In the genomic region with DNA sequence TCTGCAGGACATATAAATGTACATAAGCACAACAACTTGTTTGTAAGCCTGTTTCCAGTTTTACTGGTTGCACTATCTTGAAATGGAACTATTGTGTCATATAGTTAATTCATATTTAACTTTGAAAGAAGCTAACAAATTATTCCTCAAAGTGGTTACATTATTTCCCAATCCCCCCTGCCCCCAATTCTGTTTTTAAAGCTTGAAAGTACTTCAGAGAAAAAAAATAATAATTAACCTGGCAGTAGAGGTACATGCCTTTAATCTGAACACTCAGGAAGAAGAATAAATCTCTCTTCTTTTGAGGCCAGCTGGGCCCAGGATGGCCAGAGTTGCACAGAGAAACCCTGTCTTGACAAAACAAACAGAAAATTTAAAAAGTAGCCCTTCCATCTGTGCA, we compare ENCODE assay signal across 22 mouse cellular contexts. TPM values are rescaled to one million over a fixed set of nuclear protein-coding genes. Genes with fewer than 3 reads are reported as not detected.
DNase-seq lines count a peak whose midpoint lies in the region; ATAC-seq and TF ChIP-seq lines count a peak whose summit lies in the region.
"Had no signal": no experiment of that assay in that cellular context is flagged by ENCODE, and none has a peak within 500 bp of the region (broad histone marks: within the 10 kb centered on the region; RNA-seq: fewer than 3 reads in every experiment).

No protein-coding gene starts in this region.

- H3K79me2 ChIP-seq in liver, adult 2 months (ENCODE audit: control insufficient read depth, insufficient read depth, low read length): no peaks in the 10 kb centered on the region

- no peak overlapping the region for H3K4me3 ChIP-seq in kidney, adult 2 months (ENCODE audit: insufficient read depth, low read depth, low read length)
- H3K4me3 ChIP-seq in kidney, embryonic 15.5 days (replicated peaks): no peak overlapping the region
- H3K4me3 ChIP-seq in kidney, embryonic 14.5 days (ENCODE audit: low read length): no peak overlapping the region
- no peak overlapping the region for H3K4me3 ChIP-seq in liver, adult 2 months (ENCODE audit: insufficient read depth, low read depth, low read length)
- no peak overlapping the region for H3K4me3 ChIP-seq in liver, embryonic 12.5 days
- H3K4me3 ChIP-seq in liver, postnatal 0 days (ENCODE audit: low read depth, low read length): no peak overlapping the region

- peak; percentile 66 for DNase-seq in kidney, adult 2 months
- DNase-seq in kidney, adult 18-20 months: no peak
- peak; percentile 61 for DNase-seq in liver, adult 2 months (ENCODE audit: extremely low read depth, low read depth, low spot score)
- DNase-seq in liver, postnatal 0 days: no peak
- no peak for DNase-seq in liver
- DNase-seq: adrenal gland, adult 2 months; adrenal gland, adult 8-10 months; adrenal gland, postnatal 10 days; adrenal gland, postnatal 14 days; adrenal gland, postnatal 25 days; adrenal gland, postnatal 36 days; B cell, adult 2 months; cerebellum, adult 11 months; cerebellum, adult 11-12 months had no signal

- no peak for TF ChIP-seq POLR2A in kidney, adult 2 months (IDR thresholded peaks at IDR 0.05; ENCODE audit: low read depth, low read length)
- TF ChIP-seq POLR2A in liver, adult 2 months (IDR thresholded peaks at IDR 0.05; ENCODE audit: extremely low read depth, insufficient read depth, low read length): no peak

- TF ChIP-seq CTCF in kidney, adult 2 months (conservative IDR thresholded peaks at IDR 0.05; ENCODE audit: insufficient read depth, insufficient read length, low read depth, low read length): no peak
- TF ChIP-seq CTCF in liver, adult 2 months (IDR thresholded peaks at IDR 0.05; ENCODE audit: low read depth, low read length): no peak
- no peak for TF ChIP-seq CTCF in liver, postnatal 0 days (IDR thresholded peaks at IDR 0.05; ENCODE audit: low read depth)

- no peak for TF ChIP-seq EP300 in liver, postnatal 0 days (IDR thresholded peaks at IDR 0.05; ENCODE audit: low read depth)

- no peak overlapping the region for H3K4me2 ChIP-seq in kidney, embryonic 15.5 days
- no peak overlapping the region for H3K4me2 ChIP-seq in kidney, embryonic 14.5 days (replicated peaks; ENCODE audit: low read depth, low read length)
- H3K4me2 ChIP-seq in liver, embryonic 12.5 days: no peak overlapping the region
- H3K4me2 ChIP-seq in liver, postnatal 0 days (ENCODE audit: low read depth, low read length): no peak overlapping the region

- no peaks in the 10 kb centered on the region for H3K36me3 ChIP-seq in kidney, adult 2 months (ENCODE audit: control insufficient read depth, insufficient read depth, low read length)
- no peaks in the 10 kb centered on the region for H3K36me3 ChIP-seq in kidney, embryonic 15.5 days
- no peaks in the 10 kb centered on the region for H3K36me3 ChIP-seq in kidney, embryonic 14.5 days (ENCODE audit: control insufficient read depth, insufficient read depth, low read length)
- no peaks in the 10 kb centered on the region for H3K36me3 ChIP-seq in liver, adult 2 months (ENCODE audit: control insufficient read depth, insufficient read depth, low read length)
- no peaks in the 10 kb centered on the region for H3K36me3 ChIP-seq in liver, embryonic 12.5 days
- no peaks in the 10 kb centered on the region for H3K36me3 ChIP-seq in liver, postnatal 0 days (replicated peaks; ENCODE audit: insufficient read depth, low read length)
- H3K36me3 ChIP-seq: G1E had no signal

- H3K4me1 ChIP-seq in kidney, adult 2 months (ENCODE audit: control insufficient read depth, insufficient read depth, low read length): peaks cover 9% of the 10 kb centered on the region
- 0 out of 2 replicates have a peak, but pooled peaks cover 5% of the 10 kb centered on the region for H3K4me1 ChIP-seq in kidney, embryonic 15.5 days
- 0 out of 2 replicates have a peak, but pooled peaks cover 3% of the 10 kb centered on the region for H3K4me1 ChIP-seq in kidney, embryonic 14.5 days (ENCODE audit: control insufficient read depth, insufficient read depth, low read length)
- H3K4me1 ChIP-seq in liver, adult 2 months (ENCODE audit: control insufficient read depth, insufficient read depth, low read length): peaks cover 11% of the 10 kb centered on the region
- no peaks in the 10 kb centered on the region for H3K4me1 ChIP-seq in liver, embryonic 12.5 days
- H3K4me1 ChIP-seq in liver, postnatal 0 days (ENCODE audit: insufficient read depth): peaks cover 9% of the 10 kb centered on the region

- no peak overlapping the region for H3K27ac ChIP-seq in kidney, adult 2 months (ENCODE audit: insufficient read depth, low read depth, low read length)
- H3K27ac ChIP-seq in kidney, embryonic 15.5 days: peak overlapping the region; percentile 32; the same call in 1 of the 2 replicates
- no peak overlapping the region for H3K27ac ChIP-seq in kidney, embryonic 14.5 days (ENCODE audit: low read depth, low read length)
- peak overlapping the region; percentile 70 for H3K27ac ChIP-seq in liver, adult 2 months (replicated peaks; ENCODE audit: insufficient read depth, low read depth, low read length)
- no peak overlapping the region for H3K27ac ChIP-seq in liver, embryonic 12.5 days
- H3K27ac ChIP-seq in liver, postnatal 0 days (ENCODE audit: low read depth): peak overlapping the region; percentile 69

- ATAC-seq in kidney, embryonic 15.5 days (replicated peaks; ENCODE audit: low FRiP score): no peak
- no peak for ATAC-seq in kidney, embryonic 14.5 days (ENCODE audit: low FRiP score, low TSS enrichment)
- no peak for ATAC-seq in liver, embryonic 12.5 days
- no peak; the same call in 1 of the 2 replicates for ATAC-seq in liver, postnatal 0 days
- ATAC-seq: activated CD4-positive, CD25-positive, alpha-beta regulatory T cell, adult 4 months; CD4-positive, CD25-positive, alpha-beta regulatory T cell, adult 4 months; Patski had no signal

- no peaks in the 10 kb centered on the region for H3K27me3 ChIP-seq in kidney, adult 2 months (replicated peaks; ENCODE audit: control insufficient read depth, insufficient read depth, low read length)
- H3K27me3 ChIP-seq in kidney, embryonic 15.5 days: no peaks in the 10 kb centered on the region
- no peaks in the 10 kb centered on the region for H3K27me3 ChIP-seq in kidney, embryonic 14.5 days (ENCODE audit: control insufficient read depth, insufficient read depth, low read length)
- no peaks in the 10 kb centered on the region for H3K27me3 ChIP-seq in liver, adult 2 months (ENCODE audit: control insufficient read depth, insufficient read depth, low read length)
- no peaks in the 10 kb centered on the region for H3K27me3 ChIP-seq in liver, embryonic 12.5 days (replicated peaks)
- H3K27me3 ChIP-seq in liver, postnatal 0 days (ENCODE audit: insufficient read depth, low read length): no peaks in the 10 kb centered on the region
- H3K27me3 ChIP-seq: CH12.LX, Patski had no signal

- no peaks in the 10 kb centered on the region for H3K9me3 ChIP-seq in kidney, embryonic 15.5 days (replicated peaks)
- H3K9me3 ChIP-seq in kidney, embryonic 14.5 days (ENCODE audit: control insufficient read depth, low read length): no peaks in the 10 kb centered on the region
- H3K9me3 ChIP-seq in liver, embryonic 12.5 days (replicated peaks): no peaks in the 10 kb centered on the region
- H3K9me3 ChIP-seq in liver, postnatal 0 days (ENCODE audit: low read length): no peaks in the 10 kb centered on the region
- H3K9me3 ChIP-seq: G1E had no signal

- H3K9ac ChIP-seq in kidney, embryonic 15.5 days: no peak overlapping the region
- H3K9ac ChIP-seq in kidney, embryonic 14.5 days (ENCODE audit: low read depth, low read length): no peak overlapping the region
- no peak overlapping the region for H3K9ac ChIP-seq in liver, adult 2 months (ENCODE audit: low read depth, low read length)
- H3K9ac ChIP-seq in liver, embryonic 12.5 days: no peak overlapping the region
- no peak overlapping the region for H3K9ac ChIP-seq in liver, postnatal 0 days (replicated peaks)

RNA-seq across cellular contexts. Expression of gene Ube2e1, which starts 37.4 kb away (rescaled TPM):
- polyA plus RNA-seq in kidney, adult 2 months (2012; rRNA removed): 38.1 and 51.8 TPM in 2 replicates
- polyA plus RNA-seq in kidney, embryonic 15.5 days (2015; fragmentation: Nextera tagmentation; extraction: Ambion mirVana): 140 and 148 TPM in 2 replicates
- 48.9 and 120 TPM in 2 replicates for polyA plus RNA-seq in kidney, embryonic 14.5 days (2014; fragmentation: Nextera tagmentation; extraction: Ambion mirVana)
- 32.2 and 45.3 TPM in 2 replicates for total RNA-seq in liver, adult 2 months (2014; rRNA removed)
- 17.4 and 23.4 TPM in 2 replicates for polyA plus RNA-seq in liver, adult 2 months (2012; rRNA removed)
- 59.6 and 63.1 TPM in 2 replicates for polyA plus RNA-seq in liver, embryonic 12.5 days (2016; fragmentation: Nextera tagmentation; extraction: Ambion mirVana)
- polyA plus RNA-seq in liver, postnatal 0 days (2015; fragmentation: Nextera tagmentation; extraction: Ambion mirVana): 40.8 and 43.5 TPM in 2 replicates

Comparison
In these comparisons a context has a peak if more than half of its experiments do, and no peak if none do; other contexts are left out.
1. DNase-seq: peak in kidney, adult 2 months (single experiment) and liver, adult 2 months (single experiment); none in kidney, adult 18-20 months (single experiment), liver, postnatal 0 days (single experiment) and liver (single experiment).
2. H3K27ac ChIP-seq: peak in kidney, embryonic 15.5 days (single experiment), liver, adult 2 months (single experiment) and liver, postnatal 0 days (single experiment); none in kidney, adult 2 months (single experiment), kidney, embryonic 14.5 days (single experiment) and liver, embryonic 12.5 days (single experiment).